Mouse (Mus musculus) adrenal gland, postnatal 25 days (tissue): ENCODE results near the gene Tmem201. TPM values are rescaled to one million over a fixed set of nuclear protein-coding genes. Genes with fewer than 3 reads are reported as not detected.

Experiments
- DNase-seq: peaks from one replicate; pipeline ENCODE4 v3.0.0; 2021; ENCODE audit warnings: mixed read lengths
- total RNA-seq: library from RNA; stranded (reverse); gene quantifications from 2 replicates; pipeline ENCODE4 v1.2.3, GENCODE M21; 2021

Tmem201 gene
- total RNA-seq, 1 experiment from 2014 or later: 36.1 TPM

GRCm38 (mm10) chr4:149721163-149721562, 16.7 kb downstream of the Tmem201 start:
- no peak for DNase-seq

- no peak for DNase-seq
Observed at GRCm38 (mm10) chr4:149719686-149720085, 18.2 kb downstream of the Tmem201 start.

- no peak for DNase-seq
Observed at GRCm38 (mm10) chr4:149714542-149714941, 23.3 kb downstream of the Tmem201 start.

DNA sequence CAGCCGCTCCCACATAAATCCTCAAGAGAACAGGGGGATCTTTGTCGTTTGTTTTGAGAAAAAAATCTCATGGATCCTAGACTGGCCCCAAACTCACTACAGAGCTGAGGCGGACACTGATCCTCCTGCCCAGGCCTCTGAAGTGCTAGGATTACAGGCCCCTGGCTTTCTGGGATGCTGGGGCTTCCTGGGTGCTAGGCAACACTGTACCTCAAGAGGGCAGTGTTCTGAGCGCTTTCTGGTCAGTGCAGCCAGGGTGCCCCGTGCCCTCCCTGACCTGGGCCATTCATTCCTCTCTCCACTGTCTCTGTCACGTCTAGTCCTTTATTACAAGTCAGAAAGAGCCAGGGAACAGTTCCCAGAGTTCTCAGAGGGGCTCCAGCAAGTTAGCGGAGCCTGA, 25.9 kb downstream of the Tmem201 start:
- DNase-seq: no peak

GRCm38 (mm10) chr4:149711485-149711884, 26.4 kb downstream of the Tmem201 start:
- no peak for DNase-seq

- DNase-seq: no peak
Observed at GRCm38 (mm10) chr4:149710510-149710909, 27.3 kb downstream of the Tmem201 start.

- DNase-seq: no peak
Observed at GRCm38 (mm10) chr4:149705941-149706340, 31.9 kb downstream of the Tmem201 start.

GRCm38 (mm10) chr4:149705298-149705697, 32.5 kb downstream of the Tmem201 start:
- no peak for DNase-seq

- no peak for DNase-seq
Observed at GRCm38 (mm10) chr4:149702210-149702979, 35.4 kb downstream of the Tmem201 start, which contains the start of gene Pik3cd. Pik3cd (minus strand) TSS chr4:149702571.

- DNase-seq: no peak
Observed at GRCm38 (mm10) chr4:149701426-149702209, 36.2 kb downstream of the Tmem201 start.

DNA sequence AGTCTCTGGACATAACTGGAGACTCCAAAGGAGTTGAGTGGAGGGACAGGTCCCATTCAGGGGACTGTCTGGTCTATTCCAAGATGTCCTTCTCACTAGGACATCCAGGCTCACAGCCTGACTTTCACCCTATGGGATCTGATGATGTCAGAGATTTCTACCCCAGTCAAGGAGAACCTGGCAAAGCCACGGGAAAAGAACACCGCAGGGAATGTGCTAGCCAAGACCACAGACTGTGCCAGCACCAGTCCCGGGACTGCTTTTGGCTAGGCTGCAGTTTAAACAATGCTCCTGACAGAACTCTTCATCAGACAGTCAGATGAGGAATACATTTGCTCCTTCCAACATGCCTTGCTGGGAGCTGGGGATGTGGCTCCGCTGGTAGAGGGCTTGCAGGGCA, 37.9 kb downstream of the Tmem201 start:
- no peak for DNase-seq

- peak; percentile 54 for DNase-seq
Observed at GRCm38 (mm10) chr4:149698197-149698821, 39.5 kb downstream of the Tmem201 start.

DNA sequence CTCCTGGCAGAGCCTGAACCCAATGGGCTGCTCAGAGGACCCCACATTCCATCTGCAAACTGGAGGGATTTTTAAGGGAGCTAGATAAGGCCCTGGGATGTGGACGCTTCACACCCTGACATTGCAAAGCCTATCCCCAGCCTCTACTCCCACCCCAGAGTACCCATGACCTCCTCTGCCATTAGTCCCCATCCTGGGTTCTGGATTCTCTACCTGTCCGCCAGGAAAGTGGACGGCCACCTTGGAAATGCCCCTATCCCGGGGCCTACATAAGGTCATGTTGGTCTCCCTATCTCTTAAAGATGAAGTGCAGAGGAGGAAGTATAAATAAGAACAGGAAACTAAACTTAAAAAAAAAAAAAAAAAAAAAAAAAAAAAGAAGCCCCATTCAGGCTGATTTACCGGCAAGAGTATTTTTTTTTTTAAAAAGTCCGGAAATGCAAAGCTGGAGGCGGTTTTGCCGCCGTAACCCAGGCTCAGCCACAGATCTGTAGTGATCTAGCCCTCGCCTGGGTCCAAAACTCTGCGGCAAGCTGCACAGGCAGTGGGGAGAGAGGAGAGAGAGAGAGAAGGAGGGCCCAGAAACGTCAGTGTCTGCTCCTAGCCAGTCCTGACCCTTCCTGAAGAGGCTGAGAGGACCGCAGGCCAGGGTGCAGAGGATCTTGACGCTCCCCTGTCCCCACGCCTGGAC, 40.2 kb downstream of the Tmem201 start:
- DNase-seq: no peak

DNA sequence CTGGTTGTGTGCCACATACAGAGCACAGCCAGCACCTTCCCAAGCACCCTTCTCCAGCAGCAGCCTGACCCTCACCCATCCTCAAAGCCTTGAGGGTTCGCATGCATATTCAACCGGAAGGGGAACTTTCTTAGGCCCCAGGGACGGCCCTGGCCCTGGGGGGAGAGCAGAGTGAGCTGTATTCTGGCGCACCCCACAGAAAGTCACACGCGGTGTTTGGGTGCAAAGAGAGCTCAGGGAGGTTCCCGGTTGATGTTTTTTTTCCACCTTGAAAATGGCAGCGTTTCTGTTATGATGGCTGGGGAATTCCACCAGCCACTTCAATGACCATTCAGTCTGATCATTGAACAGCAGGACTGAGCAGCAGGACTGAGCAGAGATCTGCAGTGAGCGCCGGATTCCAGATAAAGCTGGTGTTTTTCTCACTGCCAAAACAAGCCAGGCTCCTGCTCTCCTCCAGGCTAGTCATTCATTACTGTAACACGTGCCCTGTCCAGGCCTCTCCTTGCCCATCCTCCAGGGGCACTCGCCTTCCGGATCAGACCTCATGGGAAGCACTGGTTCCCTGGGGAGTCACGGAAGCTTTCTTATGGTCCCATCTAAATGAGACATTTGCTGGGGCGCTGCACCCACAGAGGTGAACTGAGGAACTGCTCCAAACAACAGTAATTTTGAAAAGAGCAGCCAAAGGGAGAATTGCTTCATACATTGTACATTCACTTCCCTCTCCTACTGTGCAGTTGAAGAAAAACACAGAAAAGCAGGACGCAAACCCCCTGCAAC, 41.5 kb downstream of the Tmem201 start:
- no peak for DNase-seq

DNA sequence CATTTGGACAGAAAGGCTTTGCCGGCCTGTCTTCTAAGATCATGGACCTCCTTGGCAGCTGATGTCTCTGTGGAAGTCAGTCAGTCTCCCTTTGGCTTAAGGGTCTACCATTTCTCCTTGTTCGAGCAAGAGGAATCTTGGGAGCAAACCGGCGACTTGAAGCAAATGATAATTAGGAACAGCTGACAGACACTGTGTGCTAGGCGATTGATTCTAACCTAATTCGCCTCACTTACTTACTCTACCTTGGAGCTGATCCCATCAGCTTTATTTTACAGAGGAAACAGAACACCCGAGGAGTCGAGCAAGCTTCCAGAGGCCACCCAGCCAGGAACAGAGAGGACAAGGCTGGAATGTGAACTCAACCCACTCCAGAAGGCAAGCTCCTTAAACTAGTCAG, 46.5 kb downstream of the Tmem201 start:
- no peak for DNase-seq

DNA sequence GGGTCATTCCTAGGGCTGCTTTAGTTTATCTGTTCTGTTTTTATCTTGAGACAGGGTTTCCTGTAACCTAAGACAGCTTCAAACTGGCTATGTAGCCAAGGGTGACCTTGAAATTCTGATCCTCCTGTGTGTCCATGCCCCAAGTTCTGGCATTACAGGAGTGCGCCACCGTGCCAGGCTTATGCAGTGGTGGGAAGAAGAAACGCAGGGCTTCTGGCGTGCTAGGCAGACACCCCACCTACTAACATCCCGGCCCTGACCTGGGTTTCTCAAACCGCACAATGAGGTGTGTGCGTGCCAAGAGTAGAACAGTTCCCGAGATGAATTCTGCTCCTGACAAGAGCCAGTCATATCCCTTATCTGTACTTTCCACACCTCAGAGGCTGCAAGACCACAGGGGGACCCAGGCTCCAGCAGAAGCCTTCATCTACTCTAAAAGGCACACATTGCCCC, 47.0 kb downstream of the Tmem201 start:
- DNase-seq: no peak

GRCm38 (mm10) chr4:149689822-149690700, 47.8 kb downstream of the Tmem201 start:
- no peak for DNase-seq

GRCm38 (mm10) chr4:149688861-149689260, 49.0 kb downstream of the Tmem201 start:
- no peak for DNase-seq

DNA sequence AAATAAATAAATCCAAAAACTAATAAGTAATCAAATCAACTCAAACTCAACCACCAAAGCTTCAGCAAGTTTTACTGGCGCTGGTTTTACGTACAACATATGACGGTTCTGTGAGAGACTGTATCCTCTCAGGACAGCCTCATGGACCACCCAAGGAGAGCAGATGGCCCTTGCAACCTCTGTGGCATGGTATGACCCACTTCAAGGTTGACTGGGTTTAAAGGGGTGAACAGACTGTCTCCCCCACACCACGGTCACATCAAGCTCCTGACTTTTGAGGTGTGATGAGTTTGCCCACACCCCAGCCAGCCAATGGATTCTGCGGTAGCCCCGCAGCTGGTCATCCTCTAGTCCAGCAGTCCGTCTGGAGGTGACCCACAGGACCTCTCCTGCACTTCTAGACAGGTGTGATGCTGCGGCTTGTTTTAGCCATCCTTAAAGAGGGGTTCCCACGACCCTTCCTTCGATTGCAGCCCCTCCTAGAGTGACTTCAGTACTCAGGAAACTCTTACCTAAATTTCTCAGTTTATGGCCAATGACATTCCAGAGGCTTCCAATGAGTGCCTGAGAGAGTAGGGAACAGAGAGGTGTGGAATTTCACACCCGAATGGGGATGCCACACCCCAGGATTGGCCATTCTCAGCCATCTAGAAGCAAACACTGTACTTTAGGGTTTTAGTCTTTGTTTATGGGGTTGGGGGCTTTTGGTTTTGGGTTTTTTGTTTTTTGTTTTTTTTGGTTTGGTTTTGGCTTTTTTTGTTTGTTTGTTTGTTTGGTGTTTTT, 52.8 kb downstream of the Tmem201 start:
- no peak for DNase-seq

- no peak for DNase-seq
Observed at GRCm38 (mm10) chr4:149683875-149684274, 54.0 kb downstream of the Tmem201 start.
